Mouse (Mus musculus) layer of hippocampus, postnatal 10 days (tissue): ENCODE results near the gene Entpd1. TPM values are rescaled to one million over a fixed set of nuclear protein-coding genes. Genes with fewer than 3 reads are reported as not detected.

Source experiments
- DNase-seq, 2 experiments: peaks; one replicate each; pipeline ENCODE4 v3.0.0; 2021; ENCODE audit warnings: low spot score in 2 of 2
- total RNA-seq, 2 experiments: library from RNA; stranded (reverse); gene quantifications; 2 replicates each; pipeline ENCODE4 v1.2.3; 2021

Gene Entpd1
- total RNA-seq, 2 experiments from 2014 or later: 17.1 to 17.8 TPM

GRCm38 (mm10) chr19:40722137-40723038 lies 110.2 kb downstream of the Entpd1 start:
- peak; percentile 66 to 78 for DNase-seq

GRCm38 (mm10) chr19:40723516-40723915 lies 111.3 kb downstream of the Entpd1 start:
- DNase-seq: no peak

GRCm38 (mm10) chr19:40726148-40726547 lies 114.0 kb downstream of the Entpd1 start:
- no peak for DNase-seq

DNA sequence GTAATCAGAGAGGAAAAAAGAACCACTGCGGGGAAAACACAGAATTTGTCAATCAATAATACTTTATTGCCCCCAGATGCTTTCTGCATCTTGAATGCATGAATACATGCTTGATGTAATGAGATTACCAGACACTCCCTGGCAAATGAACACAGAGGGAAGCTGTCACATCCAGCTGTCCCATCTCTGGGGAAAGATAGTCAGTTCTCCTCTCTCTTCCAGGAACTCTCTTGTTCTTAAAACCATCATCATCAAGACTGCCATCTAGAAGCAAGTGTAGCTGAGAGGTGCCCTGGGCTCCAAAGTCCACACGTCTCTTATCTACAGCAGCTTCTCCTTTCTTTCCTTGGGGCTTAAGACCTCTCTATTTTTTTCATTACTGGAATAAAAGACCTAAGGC lies 114.4 kb downstream of the Entpd1 start:
- no peak for DNase-seq

DNA sequence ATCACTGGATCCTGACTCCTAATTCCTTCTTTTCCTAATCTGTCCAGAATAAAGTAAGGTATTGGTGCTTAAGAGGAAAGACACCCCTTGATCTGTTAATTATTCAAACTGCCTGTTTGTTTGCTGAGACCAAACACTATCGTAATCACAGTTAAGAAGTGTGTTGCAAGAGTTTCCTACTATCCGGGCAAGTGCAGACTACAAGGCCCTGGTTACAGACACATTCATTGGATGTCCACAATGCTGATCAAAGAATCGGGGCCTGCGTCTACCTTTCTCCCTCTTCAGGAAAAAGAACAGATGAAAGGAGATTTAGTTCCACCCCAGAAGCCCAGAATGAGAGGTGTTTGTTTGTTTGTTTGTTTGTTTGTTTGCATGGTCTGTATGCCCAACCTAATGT lies 116.0 kb downstream of the Entpd1 start:
- no peak for DNase-seq

- no peak for DNase-seq
Measured at GRCm38 (mm10) chr19:40728732-40729420, 116.7 kb downstream of the Entpd1 start.

DNA sequence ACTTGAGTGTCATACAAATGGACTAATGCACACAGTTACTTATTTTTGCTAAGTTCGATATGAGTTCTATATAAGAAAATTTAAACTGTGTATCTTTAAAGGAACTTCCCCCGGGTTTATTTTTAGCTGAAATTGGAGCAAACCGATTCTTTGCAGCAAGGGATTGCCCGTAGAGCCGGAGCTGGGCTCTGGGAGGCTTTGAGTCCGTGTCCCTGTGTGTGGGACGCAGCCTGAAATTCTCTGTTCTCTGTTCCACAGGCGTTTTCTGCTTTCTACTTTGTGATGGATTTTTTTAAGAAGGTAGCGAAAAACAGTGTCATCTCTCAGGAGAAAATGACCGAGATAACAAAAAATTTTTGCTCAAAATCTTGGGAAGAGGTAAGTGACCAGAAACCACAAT lies 121.2 kb downstream of the Entpd1 start:
- no peak for DNase-seq

DNA sequence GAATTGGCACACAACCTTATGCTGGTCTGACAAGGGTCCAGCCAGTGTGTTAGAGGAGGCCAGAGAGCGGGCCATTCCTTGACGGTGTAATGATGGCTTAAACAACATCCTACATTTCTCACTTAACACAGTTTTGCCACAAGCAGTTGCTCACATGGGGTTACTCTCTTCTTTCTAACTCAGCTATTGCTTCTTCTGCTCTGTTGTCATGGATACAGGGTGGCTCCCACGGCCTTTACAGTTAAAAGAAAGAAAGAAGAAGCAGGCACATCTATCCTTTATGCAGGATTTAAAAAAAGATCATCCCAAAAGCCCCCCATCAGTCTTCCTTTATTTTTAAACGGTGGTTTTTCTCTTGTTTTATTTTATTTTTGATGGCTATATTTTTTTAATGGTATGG lies 121.7 kb downstream of the Entpd1 start:
- no peak for DNase-seq

DNA sequence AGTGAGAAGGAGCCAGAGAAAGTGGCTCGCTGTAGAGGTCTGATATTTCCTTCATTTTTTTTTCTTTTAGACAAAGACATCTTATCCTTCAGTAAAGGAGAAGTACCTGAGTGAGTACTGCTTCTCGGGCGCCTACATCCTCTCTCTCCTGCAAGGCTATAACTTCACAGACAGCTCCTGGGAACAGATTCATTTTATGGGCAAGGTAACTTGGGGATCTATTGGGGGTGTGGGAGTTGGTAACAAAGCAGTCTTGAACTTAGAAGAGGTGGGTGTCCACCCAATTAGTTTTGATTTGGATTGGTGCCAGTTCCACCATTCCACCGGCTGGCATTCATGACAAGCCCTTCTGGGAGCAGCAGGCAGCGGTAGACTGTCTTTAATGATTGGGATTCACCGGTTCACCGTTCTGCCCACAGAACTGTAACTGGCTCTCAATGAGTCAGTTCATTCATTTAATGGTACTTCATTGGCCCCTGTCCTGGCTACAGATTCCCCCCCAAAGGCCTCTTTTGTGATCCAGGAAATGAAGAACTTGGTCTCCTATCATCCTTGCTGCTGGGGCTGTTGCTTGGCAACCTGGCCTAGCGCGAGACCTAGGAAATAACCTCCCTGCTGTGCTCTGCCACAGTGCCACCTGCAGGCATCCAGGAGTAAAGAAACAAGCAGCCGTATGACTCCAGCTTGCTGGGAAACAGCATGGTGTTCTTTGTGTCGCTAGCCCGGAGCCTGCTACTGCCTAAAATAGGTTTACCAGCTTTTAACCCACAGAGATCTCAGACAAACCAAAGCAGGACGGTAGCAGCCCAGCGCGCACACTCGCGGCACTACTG lies 124.7 kb downstream of the Entpd1 start:
- DNase-seq: peak; percentile 80 to 82

- DNase-seq: no peak
Measured at GRCm38 (mm10) chr19:40737613-40738012, 125.4 kb downstream of the Entpd1 start.

DNA sequence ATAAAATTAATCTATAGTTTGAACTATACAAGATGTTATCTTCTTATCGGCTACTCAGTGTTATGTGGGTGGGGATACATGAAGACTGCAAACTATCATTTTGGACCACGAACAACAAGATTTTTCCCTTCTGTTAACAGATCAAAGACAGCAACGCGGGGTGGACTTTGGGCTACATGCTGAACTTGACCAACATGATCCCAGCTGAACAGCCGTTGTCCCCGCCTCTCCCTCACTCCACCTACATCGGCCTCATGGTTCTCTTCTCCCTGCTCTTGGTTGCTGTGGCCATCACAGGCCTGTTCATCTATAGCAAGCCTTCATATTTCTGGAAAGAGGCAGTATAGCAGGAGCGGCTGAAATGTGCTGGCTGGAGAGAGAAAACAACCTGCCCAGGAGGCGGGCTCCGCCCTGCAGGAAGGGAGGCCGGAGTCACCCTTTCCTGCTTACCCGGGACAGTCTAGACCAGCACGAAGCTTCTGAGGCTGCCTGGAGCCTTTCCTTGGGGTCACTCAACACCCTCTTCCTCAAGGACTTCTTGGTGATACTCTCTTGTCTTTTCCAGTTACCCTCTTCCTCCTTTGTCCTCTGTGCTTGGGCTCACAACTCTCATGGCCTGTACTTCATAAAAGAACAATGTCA lies 126.6 kb downstream of the Entpd1 start:
- DNase-seq: no peak

GRCm38 (mm10) chr19:40746603-40747002 lies 134.4 kb downstream of the Entpd1 start:
- peak; percentile 47 to 69 for DNase-seq

DNA sequence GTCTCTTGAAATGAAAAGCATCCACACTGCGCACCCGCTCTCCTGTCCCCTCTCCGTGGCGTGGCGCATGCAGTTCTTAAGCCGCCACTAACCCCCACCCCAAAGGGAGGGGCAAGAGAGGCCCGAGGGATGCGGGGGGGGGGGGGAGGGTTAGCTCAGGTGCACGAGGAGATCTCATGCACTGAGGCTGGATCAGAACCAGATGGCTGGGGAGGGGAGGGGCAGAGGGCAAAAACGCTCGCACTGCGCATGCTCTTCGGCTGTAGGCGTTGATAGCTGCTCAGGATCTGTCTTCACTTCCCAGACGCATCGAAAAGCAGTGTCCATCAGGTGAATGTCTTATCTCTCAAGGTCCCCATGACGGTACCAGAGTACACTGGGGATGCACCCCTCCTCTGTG lies 136.4 kb downstream of the Entpd1 start, which contains the start of gene Cc2d2b:
Gene Cc2d2b, plus strand, starts transcription at position 195 of the 400 bp plus-strand sequence.
- no peak for DNase-seq

GRCm38 (mm10) chr19:40754311-40754710 lies 142.1 kb downstream of the Entpd1 start:
- DNase-seq: no peak

DNA sequence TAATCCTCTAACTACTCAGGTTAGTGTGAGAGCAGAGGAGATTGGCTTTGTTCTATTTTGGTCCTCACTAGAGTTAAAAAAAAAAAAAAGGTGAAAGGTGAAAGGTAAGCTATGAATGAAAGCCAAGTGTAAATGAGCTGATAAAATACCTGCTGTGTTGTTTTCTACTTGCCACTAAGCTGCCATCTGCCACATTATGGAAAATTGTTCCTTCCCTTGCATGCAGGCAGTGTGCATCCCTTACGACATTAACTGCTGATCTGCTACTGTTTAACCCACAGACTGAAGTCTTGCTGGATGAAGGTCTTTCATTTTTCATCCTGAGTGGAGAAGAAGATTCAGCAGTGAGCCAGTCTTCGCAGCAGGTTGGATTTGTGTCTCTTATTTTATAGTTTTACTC lies 147.9 kb downstream of the Entpd1 start:
- DNase-seq: no peak

GRCm38 (mm10) chr19:40762023-40762759 lies 150.0 kb downstream of the Entpd1 start:
- DNase-seq: peak; percentile 40 to 60

- no peak for DNase-seq
Measured at GRCm38 (mm10) chr19:40767189-40767588, 155.0 kb downstream of the Entpd1 start.

- DNase-seq: no peak
Measured at GRCm38 (mm10) chr19:40769341-40769770, 157.2 kb downstream of the Entpd1 start.

DNA sequence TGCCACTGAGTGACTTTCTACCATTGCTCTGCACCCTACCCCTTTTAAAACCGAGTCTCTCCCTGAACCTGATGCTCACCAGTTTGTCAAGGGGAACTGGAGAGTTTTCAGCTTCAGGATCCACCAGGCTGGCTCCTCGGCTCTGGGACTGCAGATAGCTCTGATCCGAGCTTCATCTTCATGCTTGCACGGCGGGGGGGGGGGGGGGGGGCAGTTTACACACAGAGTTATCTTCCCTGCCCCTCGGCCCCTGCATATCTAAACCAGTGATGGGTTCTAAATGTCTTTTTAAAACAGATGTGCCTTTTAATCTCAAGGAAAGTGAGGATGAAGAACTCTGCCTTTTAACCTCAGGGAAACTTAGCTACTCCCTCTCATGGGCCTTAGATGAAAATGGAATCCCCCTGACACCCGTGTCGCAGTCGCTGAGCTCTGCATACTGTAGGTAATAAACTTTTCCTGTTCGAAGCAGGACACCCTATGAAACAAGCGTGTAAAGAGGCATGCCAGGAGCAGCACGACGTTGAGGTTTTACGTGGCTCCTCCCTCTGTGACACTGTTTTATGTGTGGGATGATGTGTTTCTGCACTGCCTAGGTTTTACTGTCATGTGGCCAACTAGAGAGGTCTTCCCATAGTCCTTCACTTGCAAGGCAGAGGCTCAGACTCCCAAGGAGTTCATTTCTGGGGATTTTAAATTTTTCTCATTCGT lies 176.0 kb downstream of the Entpd1 start:
- DNase-seq: no peak

- no peak for DNase-seq
Measured at GRCm38 (mm10) chr19:40788715-40789084, 176.5 kb downstream of the Entpd1 start.
